Mouse (Mus musculus) small intestine, adult 10 weeks (tissue): ENCODE data around the gene Dbh. TPM values are rescaled to one million over a fixed set of nuclear protein-coding genes. Genes with fewer than 3 reads are reported as not detected.

Source experiments
- polyA plus RNA-seq: library from polyadenylated mRNA; stranded (reverse); fragments of 350-450 nt; fragmentation: Illumina TruSeq; extraction: RNeasy Lipid Tissue Mini Kit (QIAGEN cat#74804); gene quantifications from one replicate; pipeline ENCODE4 v1.2.3, GENCODE M21; 2014; ENCODE audit warnings: low replicate concordance

Gene Dbh
- not detected for polyA plus RNA-seq

DNA sequence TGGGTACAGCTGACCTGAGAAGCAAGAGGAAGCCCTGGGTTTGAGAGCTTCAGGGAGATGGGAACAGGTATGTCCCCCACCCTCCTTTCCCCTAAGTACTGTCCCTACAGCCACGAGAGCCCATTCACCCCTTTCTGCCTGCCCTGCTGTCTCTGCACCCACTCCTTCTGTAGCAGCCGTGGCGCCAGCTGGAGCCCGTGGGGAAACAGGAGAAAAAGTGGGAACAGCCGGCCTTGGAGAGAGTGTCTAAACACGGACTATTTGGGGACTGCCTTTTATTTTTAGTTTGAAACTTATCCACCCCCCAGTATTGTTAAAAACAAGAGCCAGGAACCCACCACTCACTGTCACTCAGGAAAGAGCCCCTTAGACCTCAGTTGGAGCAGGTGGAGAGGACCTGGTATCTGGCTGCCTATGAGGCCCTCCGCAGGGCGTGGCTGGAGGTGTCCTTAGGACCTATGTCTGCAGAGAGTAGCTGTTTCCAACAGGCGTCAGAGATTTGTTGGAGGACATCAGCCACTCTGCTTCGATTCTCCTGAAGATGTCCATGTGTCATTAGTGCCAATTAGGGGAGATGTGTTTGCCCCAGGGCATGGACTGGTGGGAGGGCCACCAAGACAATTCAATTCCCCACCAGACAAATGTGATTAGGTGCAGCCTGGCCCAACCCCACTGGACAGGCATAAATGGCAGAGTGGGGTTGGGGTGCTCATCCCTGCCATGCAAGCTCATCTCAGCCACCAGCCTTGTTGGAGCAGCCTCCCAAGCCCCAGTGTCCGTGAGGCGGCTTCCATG is at the start of gene Dbh:
TSS of gene Dbh (plus strand) at position 438 of the 795 bp plus-strand sequence.

DNA sequence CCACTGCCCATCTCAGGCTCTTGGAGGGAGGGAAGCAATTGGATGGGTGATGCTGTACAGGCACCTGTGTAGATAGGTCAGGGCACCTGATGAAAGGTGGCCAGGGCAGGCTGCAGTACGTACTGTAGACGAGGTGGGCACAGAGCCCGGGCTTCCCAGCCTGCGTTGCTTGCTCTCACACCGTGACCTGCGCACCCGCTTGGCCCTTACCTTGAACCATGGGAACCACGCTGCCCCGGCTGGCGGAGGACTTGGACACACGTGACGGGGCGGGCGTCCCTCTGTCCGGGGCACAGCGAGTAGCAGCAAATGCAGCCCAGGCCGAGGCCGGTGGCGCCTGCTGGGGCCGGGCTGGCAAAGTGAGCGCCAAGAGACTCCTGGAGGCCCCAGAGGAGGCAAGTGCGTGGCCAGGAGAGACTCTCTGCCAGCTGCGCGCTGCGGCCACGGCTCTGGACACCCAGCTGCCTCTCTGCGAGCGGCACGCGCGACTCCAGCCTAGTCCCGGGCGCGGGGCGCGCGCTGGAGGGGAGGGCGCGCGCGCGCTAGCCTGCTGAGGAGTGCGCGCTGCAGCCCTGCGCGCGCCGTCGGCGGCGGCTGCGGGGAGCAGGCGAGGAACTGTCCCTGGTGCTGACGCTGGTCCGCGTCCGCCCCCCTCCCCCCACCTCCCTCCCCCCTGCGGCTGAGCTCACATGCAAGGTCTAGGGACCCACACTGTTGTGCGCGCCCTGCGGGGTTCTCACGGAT is 22.9 kb upstream of the Dbh start, which contains the start of gene Fam163b:
TSS of gene Fam163b (minus strand) at position 542 of the 744 bp plus-strand sequence.

Other genes with a start within 250 kb of the Dbh start
- gene Surf2, start 248.9 kb upstream of the Dbh start, polyA plus RNA-seq = 3.6 TPM
- gene Surf1, start 248.7 kb upstream of the Dbh start, polyA plus RNA-seq = 21.3 TPM
- gene Surf4, start 231.3 kb upstream of the Dbh start, polyA plus RNA-seq = 186 TPM
- not detected for gene Stkld1, start 231.2 kb upstream of the Dbh start, polyA plus RNA-seq
- gene Rexo4, start 200.8 kb upstream of the Dbh start, polyA plus RNA-seq = 56.6 TPM
- gene Adamts13, start 191.8 kb upstream of the Dbh start, polyA plus RNA-seq = not detected
- gene Cacfd1, start 155.3 kb upstream of the Dbh start, polyA plus RNA-seq = 14.2 TPM
- gene Slc2a6, start 137.2 kb upstream of the Dbh start, polyA plus RNA-seq = not detected
- not detected for gene Mymk, start 93.1 kb upstream of the Dbh start, polyA plus RNA-seq
- not detected for gene Adamtsl2, start 85.9 kb upstream of the Dbh start, polyA plus RNA-seq
- not detected for gene Fam163b, start 22.7 kb upstream of the Dbh start, polyA plus RNA-seq
- gene Sardh, start 83.1 kb downstream of the Dbh start, polyA plus RNA-seq = 0.67 TPM